Mouse (Mus musculus): ENCODE results near the gene Tex22.

Tex22 gene

GRCm38 (mm10) chr12:113060178-113060577, 14.1 kb upstream of the Tex22 start:
- no peak for DNase-seq

GRCm38 (mm10) chr12:113061606-113062005, 12.7 kb upstream of the Tex22 start:
- no peak for DNase-seq

- DNase-seq: no peak
These were observed 12.1 kb upstream of the Tex22 start for GRCm38 (mm10) chr12:113062201-113062600.

- no peak for DNase-seq
These were observed 10.6 kb upstream of the Tex22 start for GRCm38 (mm10) chr12:113063700-113064099.

GRCm38 (mm10) chr12:113068002-113068401, 6.3 kb upstream of the Tex22 start:
- no peak for DNase-seq

GRCm38 (mm10) chr12:113069389-113069788, 4.9 kb upstream of the Tex22 start:
- DNase-seq: no peak

GRCm38 (mm10) chr12:113071321-113071720, 3.0 kb upstream of the Tex22 start:
- DNase-seq: no peak

- DNase-seq: no peak
These were observed 2.5 kb upstream of the Tex22 start for GRCm38 (mm10) chr12:113071827-113072226.

GRCm38 (mm10) chr12:113073420-113074328, 628 bp upstream of the Tex22 start:
- DNase-seq: no peak

- DNase-seq: peak; percentile 87
These were observed 757 bp downstream of the Tex22 start for GRCm38 (mm10) chr12:113075063-113075454.

GRCm38 (mm10) chr12:113075486-113075885, 1.2 kb downstream of the Tex22 start:
- DNase-seq: no peak

GRCm38 (mm10) chr12:113087276-113087675, 13.0 kb downstream of the Tex22 start:
- no peak for DNase-seq

- no peak for DNase-seq
These were observed 13.7 kb downstream of the Tex22 start for GRCm38 (mm10) chr12:113088026-113088425.

- no peak for DNase-seq
These were observed 14.8 kb downstream of the Tex22 start for GRCm38 (mm10) chr12:113089107-113089506.

- DNase-seq: peak; percentile 53
These were observed 15.8 kb downstream of the Tex22 start for GRCm38 (mm10) chr12:113090053-113090452.

GRCm38 (mm10) chr12:113097040-113097439, 22.7 kb downstream of the Tex22 start:
- DNase-seq: no peak

- no peak for DNase-seq
These were observed 23.5 kb downstream of the Tex22 start, which contains the start of gene Mta1 for GRCm38 (mm10) chr12:113097749-113098281. Gene Mta1, plus strand, starts transcription at chr12:113098278.

GRCm38 (mm10) chr12:113098530-113099151, 24.3 kb downstream of the Tex22 start:
- DNase-seq: no peak

GRCm38 (mm10) chr12:113099470-113100237, 25.4 kb downstream of the Tex22 start:
- no peak for DNase-seq

GRCm38 (mm10) chr12:113100448-113101076, 26.3 kb downstream of the Tex22 start:
- DNase-seq: no peak

- DNase-seq: no peak
These were observed 27.1 kb downstream of the Tex22 start for GRCm38 (mm10) chr12:113101251-113101960.

- DNase-seq: peak; percentile 37
These were observed 28.2 kb downstream of the Tex22 start for GRCm38 (mm10) chr12:113102461-113102860.
